Mouse (Mus musculus): ENCODE measurements around the gene Exosc6.
"Not testable (repeated sequence)": the region's sequence is repeated elsewhere in the genome, so short reads cannot be mapped to it uniquely, and the experiment has no call there.

Gene Exosc6

DNA sequence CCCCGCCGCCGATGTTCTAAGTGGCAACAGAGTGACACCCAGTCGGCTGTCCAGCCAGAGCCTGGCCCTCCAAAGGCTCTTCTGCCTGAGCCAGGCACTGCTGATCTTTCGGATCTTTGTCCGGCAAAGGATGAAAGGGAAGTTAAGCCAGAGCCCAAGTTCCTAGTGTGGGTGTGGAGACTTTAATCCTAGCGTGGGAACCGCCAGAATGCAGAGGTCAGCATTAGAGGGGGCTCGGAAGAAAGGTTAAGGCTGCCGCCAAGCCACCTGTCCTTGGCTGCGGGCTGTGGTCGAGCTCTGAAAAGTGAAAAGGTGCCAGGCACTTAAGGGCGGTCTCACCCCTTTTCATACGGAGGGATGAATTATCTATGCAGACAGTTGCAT lies 5.5 kb downstream of the Exosc6 start:
- DNase-seq (ENCODE audit: low spot score), result no peak

DNA sequence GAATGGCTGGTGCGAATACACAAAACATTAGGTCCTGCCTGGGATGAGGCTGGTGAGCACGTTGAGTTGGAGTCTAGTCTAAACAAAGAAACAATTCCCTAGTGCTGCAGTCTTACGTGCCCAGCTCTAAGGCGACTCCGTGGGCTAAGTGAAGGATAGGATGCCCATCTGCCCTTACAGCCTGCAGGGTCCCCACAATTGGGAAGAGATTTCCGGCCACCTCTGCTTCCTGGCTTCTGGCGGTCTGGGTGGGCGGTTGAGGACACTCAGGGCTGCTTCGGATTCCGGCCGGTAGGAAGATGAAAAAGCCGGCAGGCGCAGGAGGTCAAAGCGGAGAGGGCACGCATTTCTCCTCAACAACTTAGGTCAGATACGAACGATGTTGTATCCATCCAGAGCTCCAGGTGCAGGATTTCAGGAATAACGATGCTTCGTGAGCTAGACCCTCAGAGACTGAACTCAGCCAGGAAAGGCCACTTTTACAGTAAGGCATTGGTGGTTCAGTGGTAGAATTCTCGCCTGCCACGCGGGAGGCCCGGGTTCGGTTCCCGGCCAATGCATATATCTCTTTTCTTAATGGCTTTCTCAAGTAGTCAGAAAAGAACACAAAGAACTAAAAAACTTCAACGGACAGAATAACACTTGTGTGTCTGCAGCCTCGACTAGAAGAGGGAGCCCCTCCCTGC lies 6.1 kb downstream of the Exosc6 start:
- DNase-seq (ENCODE audit: low spot score), result peak; percentile 91

DNA sequence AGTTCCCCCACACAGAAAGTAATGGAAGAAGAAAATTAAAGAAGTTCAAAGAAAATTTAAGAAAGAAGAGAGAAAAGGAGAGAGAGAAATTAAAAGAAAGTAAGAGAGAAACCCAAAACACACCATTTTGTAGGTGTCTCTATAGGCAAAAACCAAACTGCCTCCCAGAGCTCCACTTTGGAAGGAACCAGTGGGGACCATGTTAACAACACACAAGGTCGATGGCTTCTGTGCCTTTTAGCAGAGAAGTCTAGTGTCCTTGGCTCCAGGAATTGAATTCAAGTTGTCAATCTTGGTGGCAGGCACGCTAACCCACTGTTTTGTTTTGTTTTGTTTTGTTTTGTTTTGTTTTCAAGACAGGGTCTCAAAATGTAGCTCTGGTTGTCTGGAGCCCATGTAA lies 6.8 kb downstream of the Exosc6 start:
- DNase-seq (ENCODE audit: low spot score), result no peak

DNA sequence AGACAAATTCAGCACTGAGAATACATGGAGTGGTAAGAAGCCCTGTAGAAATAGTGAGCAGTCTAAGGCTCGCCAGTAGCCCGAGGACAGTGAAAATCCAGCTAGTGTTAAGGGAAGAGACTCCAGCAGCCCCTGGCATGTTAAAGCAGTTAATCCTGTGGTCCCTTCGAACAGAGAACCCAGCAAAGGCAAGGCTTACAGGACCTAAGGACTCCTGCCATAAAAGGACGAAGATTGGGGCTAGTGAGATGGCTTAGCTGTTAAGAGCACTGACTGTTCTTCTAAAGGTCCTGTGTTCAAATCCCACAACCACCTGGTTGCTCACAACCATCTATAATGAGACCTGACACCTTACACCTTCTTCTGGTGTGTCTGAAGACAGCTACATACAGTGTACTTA lies 10.2 kb downstream of the Exosc6 start:
- no peak for DNase-seq (ENCODE audit: low spot score)

DNA sequence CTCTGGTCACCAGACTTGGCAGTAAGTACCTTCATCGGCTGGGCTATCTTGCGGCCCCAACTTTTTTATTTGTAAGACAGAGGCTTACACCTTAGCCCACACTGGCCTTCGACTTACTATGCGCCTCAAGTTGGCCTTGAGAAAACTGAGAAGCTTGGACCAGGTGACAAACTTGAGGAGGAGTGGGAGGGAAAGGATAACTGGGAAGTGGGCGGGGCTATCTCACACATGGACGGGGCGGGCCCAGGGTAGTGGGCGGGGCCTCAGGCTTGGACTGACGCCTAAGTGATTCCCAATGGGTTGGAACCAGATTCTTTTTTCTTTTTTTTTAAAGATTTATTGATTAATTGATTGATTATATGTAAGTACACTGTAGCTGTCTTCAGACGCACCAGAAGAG lies 11.3 kb downstream of the Exosc6 start:
- no peak for DNase-seq (ENCODE audit: low spot score)

DNA sequence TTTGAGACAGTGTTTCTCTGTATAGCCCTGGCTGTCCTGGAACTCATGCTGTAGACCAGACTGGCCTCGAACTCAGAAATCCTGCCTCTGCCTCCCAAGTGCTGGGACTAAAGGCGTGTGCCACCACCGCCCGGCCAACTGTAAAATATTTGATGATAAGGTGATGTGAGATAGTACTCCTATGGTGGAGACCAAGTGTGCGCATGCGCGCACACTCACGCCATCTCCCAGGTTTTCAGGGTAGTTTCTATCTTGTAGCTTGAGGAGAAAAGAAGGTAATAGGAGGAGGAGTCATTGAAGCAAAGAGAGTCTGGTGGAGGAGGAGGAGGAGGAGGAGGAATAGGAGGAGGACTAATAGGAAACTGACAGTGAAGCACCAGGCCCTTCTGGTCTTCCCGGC lies 12.5 kb downstream of the Exosc6 start:
- DNase-seq (ENCODE audit: low spot score), result not testable (repeated sequence)

DNA sequence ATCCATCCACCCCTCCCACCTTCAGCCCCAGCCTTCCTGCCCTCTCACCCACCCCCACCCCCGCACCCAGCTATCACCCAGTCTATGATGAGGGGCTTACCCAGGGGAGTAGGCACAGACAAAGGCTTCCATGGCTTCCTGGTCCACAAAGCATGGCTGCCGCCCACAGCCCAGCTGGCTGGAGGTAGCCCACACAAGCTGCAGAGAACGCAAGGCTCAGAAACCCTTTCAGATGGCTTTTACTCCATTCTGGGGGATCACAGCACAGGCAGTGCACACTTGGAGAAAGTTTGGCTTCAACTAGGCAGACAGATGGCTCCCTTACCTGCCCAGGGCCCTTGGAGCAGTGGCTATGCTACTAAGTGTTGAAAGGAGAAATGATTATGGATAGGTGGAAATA lies 19.8 kb downstream of the Exosc6 start:
- DNase-seq (ENCODE audit: low spot score), result no peak

DNA sequence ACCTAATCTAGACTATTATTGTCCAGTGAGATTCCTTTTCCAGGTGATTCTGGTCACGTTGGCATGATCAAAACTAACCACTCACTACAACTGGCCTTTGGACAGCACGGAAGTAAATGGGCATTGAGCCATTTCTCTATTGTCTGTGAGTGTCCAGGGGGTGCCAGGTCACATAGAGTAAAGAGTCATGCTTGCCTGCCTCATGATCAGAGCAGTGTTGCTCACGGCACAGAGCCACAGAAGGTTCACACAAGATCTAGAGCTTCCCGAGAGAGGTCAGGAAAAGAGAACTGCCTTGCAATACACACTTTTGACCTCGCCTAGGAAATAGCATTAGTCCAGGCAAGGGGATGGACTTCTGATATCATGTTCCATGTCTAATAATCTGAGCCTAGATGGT lies 23.3 kb downstream of the Exosc6 start:
- DNase-seq (ENCODE audit: low spot score), result no peak

DNA sequence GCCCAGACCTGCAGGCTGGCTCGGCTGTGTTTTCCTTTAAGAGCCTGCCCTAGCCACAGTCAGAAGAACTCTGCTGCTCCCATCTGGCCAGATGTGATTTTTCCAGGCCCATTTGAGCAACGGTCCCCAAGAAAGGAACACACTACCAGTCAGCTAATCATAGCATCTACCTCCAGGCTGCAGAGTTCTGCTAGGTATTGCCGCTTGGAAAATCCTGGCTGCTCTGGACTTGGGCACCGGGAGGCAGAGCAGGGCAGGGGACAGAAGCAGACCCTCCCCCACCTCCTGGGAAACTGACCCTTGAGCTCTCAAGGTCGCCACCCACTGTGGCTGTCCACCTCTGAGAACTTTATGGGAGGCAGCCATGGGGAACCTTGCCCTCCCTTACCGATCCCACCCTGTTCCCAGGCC lies 23.7 kb downstream of the Exosc6 start:
- DNase-seq (ENCODE audit: low spot score), result peak; percentile 47

DNA sequence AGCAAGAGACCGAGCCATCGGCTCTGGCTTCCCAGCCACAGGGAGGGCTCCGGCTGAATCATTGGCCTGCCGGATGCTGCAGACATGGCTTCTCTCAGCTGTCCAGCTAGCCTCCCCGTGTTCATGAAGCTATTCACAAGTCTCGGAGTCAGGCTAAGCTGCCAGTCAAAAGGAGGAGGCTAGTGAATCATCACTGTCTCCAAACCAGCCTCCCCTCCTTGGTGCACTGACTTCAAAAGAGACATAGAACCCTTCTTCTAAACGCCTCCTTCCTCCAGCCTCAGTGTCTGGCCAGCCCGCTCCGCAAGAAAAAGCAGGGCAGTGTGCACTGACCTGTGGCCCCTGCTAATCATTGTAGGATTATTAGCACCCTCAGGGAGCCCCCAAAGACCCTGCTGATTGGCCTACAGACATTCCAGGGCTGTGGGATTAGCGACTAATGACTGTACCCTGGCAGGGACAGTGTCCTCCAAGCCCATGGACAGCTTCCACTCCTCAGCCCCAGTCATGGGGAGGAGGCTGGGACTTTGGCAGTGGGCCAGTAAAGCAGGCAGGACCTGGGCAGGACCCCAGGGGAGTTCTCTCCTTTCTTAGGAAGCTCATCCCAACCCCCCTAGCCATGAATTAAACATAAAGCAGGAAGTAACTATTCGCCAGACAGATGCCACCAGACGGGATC lies 25.6 kb downstream of the Exosc6 start:
- DNase-seq (ENCODE audit: low spot score), result no peak

DNA sequence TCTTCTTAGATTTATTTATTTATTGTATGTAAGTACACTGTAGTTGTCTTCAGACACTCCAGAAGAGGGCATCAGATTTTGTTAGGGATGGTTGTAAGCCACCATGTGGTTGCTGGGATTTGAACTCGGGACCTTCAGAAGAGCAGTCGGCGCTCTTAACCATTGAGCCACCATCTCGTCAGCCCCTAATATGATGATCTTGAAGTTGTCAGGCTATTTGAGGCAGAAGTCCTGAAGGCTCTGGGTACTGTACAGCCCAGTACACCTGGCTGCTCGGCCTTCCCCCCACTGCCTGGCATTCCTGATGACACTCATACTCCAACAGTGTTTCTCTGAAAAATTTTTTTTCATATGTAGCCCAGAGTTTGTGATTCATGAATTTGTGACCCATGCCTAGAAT lies 27.8 kb downstream of the Exosc6 start:
- DNase-seq (ENCODE audit: low spot score), result not testable (repeated sequence)

DNA sequence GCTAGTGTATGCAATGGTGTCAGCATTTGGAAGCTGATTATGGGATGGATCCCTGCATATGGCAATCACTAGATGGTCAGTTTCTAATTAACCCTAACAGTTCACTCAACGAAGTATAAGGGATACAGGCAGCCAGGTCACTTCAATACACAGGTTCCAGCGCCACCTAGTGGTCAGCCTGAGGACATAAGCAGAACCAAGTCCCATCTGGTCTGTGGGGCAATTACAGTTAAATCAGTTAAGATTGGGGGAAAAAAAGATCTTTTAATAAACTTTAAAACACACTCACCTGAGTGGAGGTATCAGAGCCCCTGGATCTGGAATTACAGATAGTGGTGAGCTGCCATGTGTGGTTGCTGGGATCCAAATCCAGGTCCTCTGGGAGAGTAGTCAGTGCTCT lies 34.0 kb downstream of the Exosc6 start:
- DNase-seq (ENCODE audit: low spot score), result peak; percentile 70

DNA sequence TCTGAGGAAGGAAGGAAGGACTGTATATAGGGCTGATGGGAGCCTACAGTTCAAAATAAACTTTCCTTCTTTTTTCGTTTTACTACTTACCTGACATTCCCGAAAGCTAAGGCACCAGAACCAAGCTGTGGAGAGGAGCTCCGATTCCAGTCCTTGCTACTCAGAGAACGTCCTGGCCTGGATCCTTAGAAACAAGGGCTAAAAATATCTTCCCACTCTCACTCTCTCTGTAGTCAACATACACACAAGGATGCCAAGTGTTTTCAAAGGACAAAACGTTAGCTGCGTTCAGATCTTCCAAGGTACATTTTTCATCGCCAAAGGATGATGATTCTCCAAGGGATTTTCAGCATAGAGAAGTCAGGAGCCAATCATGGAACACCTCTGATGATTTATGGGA lies 35.6 kb downstream of the Exosc6 start:
- DNase-seq (ENCODE audit: low spot score), result no peak

DNA sequence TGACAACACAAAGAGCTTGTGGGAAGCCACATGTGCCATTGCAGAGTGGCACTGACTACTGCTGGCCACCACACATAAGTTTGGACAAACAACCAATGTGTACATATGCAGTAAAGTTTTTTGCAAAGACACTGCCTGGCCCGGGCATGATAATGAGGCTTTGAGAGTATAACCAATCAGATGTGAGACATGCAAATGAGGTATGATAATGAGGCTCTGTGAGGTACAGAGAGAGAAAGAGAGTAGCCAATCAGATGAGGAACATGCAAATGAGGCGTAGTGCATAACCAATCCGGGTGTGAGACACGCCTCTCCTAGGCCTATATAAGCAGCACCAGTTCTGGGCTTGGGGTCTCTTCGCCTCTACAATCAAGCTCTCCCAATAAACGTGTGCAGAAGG lies 36.2 kb downstream of the Exosc6 start, which contains the start of gene Clec18a:
Gene Clec18a, minus strand, starts transcription at position 101 of the 400 bp plus-strand sequence.
- not testable (repeated sequence) for DNase-seq (ENCODE audit: low spot score)

DNA sequence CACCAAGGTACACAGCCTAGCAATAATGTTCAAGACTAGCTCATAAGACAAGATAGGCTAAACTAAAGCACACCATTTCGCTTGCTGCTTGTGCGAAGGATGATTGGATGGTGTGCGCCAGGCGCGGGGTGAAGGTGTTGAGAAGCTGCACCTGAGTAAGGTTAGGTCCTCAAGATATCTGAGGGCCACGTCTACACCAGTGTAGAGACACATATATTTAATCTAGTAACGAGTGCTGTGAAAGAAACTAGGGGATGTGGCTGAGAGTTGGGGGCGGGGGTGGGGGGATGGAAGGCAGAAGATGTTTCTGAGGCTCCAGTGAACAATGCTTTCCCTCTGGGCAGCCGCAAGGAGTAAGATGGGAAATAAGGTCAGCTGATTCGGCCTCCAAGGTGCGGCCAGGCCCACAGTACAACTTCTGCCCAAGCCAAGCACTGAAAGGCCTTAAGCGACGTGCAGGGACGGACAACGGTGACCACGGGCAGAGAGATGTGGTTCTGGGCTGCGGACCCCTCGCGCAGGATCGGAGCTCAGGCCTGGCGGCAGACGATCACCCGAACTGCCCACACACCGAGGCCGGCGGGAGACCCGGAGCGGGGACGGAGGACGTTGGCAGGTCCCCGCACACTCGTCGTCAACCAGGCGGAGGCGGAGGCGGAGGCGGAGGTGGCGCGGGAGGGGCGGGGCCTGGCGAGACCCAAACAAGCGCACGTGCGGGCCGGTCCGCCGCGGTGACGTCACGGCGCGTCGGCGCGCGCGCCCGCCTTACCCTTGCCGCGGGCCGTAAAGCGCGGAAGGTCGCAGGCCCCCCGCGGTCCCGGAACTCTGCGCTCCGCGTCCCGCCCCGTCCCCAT lies 38.0 kb downstream of the Exosc6 start, which contains the start of gene Pdpr:
Gene Pdpr, plus strand, starts transcription at position 766 of the 854 bp plus-strand sequence.
- DNase-seq (ENCODE audit: low spot score), result peak; percentile 92

DNA sequence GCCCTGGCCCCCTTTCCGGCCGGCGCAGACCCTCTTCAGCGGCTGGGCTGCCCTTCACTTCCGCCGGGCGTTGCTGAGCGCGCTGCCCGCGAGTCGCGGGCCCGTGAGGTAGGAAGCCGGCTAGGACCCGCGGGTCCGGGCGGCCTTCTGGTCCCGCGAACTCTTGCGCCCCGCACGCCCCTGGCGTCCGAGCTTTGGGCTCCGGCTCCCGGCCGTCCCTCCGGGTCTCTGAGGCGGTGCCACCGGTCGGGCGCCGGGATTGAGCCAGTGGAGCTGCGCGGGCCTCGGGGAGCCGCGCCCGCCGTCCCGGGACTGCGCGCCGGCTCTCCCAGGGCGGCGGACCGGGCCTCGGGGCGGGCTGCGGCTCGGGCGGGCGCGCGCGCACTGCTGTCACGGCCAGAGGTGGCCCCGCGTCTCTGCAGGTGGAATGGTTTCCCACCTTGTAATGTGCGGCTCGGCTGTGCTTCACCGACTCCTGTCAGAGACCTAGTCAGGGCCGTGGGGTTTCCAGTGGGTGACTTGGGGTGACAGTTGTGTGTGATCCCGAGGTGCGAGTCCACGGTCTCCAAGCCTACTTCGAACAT lies 38.7 kb downstream of the Exosc6 start:
- DNase-seq (ENCODE audit: low spot score), result not testable (repeated sequence)

All from yolk sac, embryonic 10.5 days (tissue).